Mouse (Mus musculus) liver, postnatal 0 days (tissue): ENCODE data around the gene Pimreg.

ENCODE experiments used
- CTCF ChIP-seq: sonication (generic); IDR thresholded peaks from 2 replicates; pipeline ENCODE4 v1.5.1; 2016; ENCODE audit warnings: antibody characterized with exemption, low read depth
- EP300 ChIP-seq: IDR thresholded peaks from 2 replicates; pipeline ENCODE4 v1.6.1; 2016; ENCODE audit warnings: antibody characterized with exemption, low read depth, mild to moderate bottlenecking

DNA sequence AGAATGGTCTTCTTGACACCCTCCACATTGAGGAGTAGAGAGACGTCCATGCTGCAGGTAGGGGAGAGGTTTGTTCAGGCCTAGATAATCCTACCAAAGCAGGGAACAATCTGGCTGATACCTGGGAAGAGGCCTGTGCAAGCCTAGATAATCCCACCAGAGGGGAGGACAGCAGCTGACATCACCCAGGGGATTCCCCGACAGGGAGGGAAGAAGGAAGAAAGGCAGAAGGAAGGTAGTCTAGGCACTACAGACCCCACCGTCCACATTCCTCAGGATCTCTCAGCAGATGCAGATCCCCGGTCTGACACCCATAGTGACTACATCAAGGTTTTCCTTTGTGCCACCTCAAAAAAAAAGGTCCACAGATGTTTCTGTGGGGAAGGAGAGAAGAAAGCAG is 4.4 kb upstream of the Pimreg start, which contains the start of gene Aipl1:
- no peak for TF ChIP-seq CTCF
- no peak for TF ChIP-seq EP300
